Mouse (Mus musculus): ENCODE measurements at regions not wholly inside any gene's neighbourhood (a gene's known extent, or its start where the extent isn't known, plus 50 kb on each side); places are given as distances from the start of the nearest gene placed in this dataset.

GRCm38 (mm10) chr13:52451486-52451885 lies 79.6 kb downstream of the Diras2 start:
- TF ChIP-seq POLR2A (IDR thresholded peaks at IDR 0.05; ENCODE audit: low read depth, low read length) (no peak), CTCF (conservative IDR thresholded peaks at IDR 0.05; ENCODE audit: insufficient read depth, insufficient read length, low read depth, low read length) (no peak)
